Mouse (Mus musculus): ENCODE results near the gene Rtn4rl2. TPM values are rescaled to one million over a fixed set of nuclear protein-coding genes. Genes with fewer than 3 reads are reported as not detected.
"Not testable (repeated sequence)": the region's sequence is repeated elsewhere in the genome, so short reads cannot be mapped to it uniquely, and the experiment has no call there.

Rtn4rl2 gene
- total RNA-seq (2022), result 10 to 100 TPM; 63.8 to 85.9 (median 79.0) TPM

DNA sequence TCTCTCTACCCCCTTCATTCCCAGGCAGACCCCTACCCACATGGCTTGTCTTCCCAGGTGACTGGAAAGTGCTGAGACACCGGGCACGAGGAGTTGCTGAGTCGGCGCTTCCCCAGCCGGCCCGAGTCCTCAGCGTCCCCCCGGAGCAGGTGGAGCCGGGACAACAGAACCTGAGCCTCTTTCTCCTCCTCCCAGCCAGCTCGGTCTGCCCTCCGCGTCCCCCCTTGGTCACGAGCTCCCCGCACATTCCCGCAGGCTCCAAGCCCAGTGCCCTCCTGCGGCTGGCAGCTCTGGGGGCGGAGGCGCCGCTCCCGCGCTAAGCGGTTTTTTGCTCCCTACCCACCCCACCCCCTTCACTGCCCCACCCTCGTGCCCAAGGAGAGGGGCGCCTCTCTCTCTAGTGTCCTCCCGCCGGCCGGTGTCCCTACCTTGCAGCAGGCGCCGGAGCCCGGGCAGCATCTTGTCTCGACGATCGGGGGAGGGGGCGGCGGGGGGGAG, at the start of gene Rtn4rl2:
Gene Rtn4rl2, minus strand, starts transcription at position 477 of the 498 bp plus-strand sequence.
- no peak for DNase-seq (ENCODE audit: low spot score in 2 of 2)

DNA sequence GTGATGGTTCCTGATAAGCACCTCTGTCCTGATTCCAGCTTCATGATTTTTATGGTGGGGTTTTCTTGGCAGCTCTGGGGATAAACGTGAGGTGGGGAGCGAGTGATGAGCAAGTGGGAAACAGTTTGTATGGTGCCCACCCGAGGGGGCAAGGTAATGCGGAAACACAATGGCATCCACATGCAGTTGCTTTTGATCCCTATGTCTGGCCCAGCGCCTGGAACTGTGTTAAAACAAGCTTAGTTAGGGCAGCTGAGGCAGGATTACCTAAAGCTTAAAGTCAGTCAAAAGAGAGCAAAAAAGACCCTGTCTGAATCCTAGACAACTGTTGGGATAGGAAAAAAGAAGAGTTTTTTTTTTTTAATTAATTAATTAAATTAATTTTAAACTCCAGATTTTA, 48.6 kb upstream of the Rtn4rl2 start:
- no peak for DNase-seq (ENCODE audit: low spot score in 2 of 2)

DNA sequence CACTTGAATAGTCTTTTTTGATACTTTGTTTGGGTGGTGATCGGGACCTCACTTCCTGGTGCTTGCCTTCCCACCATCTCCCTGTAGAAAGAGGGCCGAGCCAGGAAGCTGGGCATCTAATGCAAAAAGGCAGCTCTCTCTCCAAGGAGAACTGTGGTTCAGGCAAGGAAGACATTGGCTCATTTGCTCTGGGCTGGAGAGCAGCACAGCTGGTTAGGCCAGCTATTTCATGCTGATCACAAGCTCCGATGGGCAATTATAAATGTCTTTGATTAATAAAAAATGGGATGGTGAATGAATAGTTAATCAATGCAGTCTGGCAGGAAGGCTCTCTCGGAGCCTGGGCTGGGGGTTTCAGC, 48.1 kb upstream of the Rtn4rl2 start:
- DNase-seq (ENCODE audit: low spot score in 2 of 2), result no peak

DNA sequence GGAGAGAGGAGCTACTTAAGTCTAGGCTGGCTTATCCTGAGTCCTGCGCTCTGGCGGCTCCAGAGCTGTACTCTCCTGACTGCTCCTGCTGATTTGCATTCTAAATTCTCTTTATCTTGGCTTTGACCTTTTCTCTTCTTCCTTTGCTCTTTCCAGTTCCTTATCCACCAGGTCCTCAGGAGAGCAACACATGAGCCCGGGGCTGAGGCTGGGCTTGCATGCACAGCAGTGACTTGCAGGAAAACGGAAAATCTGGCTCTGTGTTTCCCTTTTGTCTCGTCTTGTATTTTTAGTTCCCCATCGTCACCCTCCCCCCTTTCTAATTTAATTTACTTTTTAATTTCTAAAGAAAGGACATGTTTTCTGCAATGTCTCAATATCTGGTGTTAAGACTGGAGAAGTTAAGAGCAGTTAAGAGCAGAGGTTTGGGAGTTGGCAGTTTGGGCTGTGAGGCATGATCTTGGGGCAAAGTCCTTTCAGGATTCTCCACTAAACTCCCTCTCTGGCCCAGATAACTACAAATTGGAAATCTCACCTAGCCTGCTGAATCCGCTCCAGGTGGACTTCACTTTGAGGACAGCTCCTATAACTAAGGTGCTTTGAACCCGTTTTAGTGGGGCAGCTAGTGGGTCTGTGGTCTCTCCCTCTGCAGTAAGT, 47.6 kb upstream of the Rtn4rl2 start:
- no peak for DNase-seq (ENCODE audit: low spot score in 2 of 2)

DNA sequence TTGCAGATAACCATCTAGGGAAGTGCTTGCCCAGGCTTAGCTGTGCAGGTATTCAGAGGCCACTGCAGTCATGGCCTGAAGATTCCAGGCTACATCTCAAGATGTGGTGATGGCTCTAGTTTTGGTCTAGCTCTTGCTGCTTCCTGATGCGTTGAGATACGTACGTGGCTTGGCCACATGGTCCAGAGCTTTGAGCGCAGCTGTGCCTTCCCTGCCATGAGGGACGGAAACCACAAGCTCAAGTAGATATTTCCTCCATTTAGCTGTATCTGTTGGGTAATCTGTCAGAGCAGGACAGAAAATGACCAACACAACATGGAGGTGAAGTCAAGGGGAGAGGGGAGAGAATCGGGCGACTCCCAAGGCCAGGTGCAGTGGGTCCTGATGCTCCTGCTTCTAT, 43.7 kb upstream of the Rtn4rl2 start:
- no peak for DNase-seq (ENCODE audit: low spot score in 2 of 2)

DNA sequence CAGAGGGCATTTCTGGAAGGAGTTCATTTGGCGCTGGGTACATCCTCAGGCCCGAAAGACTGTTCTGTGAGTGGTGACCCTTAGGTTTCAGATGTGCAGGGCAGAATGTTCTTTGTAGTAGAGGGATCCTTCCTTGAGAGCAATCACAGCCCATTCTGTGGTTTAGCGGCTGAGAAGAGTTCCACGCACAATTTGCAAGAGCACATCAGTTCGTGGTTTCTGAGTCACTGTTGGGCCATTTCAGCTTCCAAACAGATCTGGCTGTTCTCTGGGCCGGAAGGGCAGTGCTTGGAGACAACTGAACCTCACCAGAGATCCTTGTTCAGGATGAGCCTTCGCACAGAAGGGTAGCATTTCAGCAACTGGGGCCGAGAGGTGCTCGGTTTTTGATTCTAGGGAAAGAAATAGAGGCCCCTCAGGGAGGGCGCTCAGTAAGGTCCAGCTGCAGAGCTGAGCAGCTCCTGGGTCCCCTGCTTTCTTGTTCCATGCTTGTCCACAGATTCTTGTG, 33.1 kb upstream of the Rtn4rl2 start:
- no peak for DNase-seq (ENCODE audit: low spot score in 2 of 2)

DNA sequence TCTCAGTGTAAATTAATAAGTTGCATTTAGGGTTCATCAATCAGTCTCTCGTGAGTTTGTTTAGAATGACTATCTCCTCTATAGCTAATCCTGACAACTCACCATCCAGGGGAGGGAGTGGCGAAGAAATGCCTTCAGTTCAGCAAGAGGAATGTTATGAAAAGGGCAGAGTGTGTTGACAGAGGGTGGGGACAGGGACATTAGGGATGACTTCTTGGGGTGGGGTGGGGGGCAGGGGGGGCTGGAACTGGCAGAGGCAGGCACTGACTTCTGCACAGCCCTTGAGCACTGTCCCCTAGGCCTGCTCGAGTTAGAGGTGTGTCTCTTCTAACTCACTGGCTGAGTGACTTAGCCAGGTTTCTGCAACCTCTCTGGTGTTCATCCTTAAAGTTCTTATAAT, 31.7 kb upstream of the Rtn4rl2 start:
- no peak for DNase-seq (ENCODE audit: low spot score in 2 of 2)

DNA sequence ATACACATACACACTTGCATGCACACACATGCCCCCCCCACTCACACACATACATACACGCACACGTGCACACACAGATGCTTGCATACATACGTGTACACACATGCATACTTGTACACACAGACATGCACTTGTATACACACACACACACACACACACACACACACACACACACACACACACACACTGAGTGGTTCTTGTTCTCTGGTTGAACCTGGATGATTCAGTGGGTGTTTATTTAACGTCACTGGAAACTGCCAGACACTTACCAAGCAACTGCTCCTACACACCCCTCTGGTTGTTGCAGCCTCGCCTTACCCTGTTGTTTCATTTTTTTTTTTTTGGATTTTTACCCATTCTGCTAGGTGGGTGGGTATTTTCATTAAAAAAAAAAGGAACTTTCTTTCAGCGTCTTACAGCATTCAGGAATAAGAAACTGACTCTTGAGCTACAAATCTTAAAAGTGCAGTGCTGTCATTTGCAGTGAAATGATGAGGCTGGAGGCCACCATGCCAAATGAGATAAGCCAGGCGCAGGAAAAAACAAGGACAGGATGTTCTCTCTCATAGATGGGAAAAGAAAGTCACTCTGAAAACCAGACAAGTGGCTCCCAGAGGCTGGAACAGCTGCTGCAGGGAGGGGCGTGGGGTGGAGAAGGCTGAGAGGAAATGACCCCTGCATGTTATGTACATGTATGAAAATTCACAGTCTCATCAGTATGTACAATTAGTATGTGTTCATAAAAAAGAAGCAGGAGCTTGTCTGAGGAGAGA, 30.2 kb upstream of the Rtn4rl2 start:
- DNase-seq (ENCODE audit: low spot score in 2 of 2), result no peak

DNA sequence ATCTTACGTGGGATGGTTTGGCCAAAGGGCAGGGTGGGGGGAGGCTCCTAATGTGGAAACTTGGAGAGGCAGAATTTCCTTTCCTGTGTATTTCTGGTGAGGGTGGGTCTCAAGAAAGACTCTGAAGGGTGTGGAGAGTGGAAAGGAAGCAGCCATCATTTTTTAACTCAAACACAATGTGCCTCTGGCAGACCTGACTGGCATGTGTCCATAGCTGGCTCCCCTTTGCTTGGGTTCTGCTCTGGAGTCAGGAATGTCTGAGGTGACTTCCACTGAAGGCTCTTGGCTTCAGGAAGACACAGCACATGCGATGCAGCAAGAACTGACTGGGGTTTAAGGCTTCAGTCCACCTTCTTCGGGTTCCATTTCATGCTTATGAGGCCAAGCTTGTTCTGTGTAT, 28.8 kb upstream of the Rtn4rl2 start:
- no peak for DNase-seq (ENCODE audit: low spot score in 2 of 2)

DNA sequence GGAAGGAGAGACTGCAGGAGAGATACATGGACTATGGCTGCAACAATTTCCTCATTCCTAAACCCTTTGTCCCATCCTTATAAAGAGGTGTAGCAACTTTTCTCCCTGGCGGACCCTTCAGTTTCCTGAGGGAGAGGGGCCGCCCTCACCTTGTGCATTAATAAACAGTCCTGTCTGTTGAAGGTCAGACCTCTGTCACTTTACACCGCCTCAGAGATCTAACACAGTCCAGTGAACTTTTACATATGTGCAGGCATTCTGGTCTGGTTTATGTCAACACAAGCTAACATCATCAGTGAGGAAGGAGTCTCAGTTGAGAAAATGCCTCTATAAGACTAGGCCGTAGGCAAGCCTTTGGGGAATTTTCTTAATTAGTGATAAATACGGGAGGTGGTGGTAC, 27.4 kb upstream of the Rtn4rl2 start:
- DNase-seq (ENCODE audit: low spot score in 2 of 2), result no peak

DNA sequence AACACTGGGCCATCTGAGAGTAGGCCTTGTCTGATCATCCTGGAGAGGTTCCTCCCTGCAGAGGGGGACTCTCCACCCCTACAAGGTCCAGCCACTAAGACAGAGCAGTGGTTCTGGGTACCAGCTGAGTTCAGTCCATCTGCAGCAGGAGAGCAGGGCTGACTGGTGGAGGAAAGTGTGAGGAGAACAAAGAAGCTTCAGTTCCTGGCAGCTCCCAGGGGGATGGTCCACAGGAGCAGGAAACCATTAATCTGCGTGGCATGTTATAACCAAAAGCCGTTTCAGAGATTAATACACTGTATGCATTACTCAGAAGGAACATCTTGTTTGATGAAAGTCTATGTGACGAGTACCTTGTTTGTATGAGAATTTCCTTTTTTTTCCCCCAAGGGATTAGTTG, 26.2 kb upstream of the Rtn4rl2 start:
- DNase-seq (ENCODE audit: low spot score in 2 of 2), result no peak

DNA sequence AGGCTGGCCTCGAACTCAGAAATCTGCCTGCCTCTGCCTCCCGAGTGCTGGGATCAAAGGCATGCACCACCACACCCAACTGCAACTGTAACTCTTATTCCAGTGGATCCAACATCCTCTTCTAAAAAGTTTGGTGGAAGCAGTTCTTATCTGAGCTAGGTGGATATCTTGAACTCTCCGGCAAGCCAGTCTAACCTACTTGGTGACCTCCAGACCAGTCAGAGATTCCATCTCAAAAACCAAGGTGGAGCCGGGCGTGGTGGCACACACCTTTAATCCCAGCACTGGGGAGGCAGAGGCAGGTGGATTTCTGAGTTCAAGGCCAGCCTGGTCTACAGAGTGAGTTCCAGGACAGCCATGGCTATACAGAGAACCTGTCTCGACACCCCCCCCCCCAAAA, 10.2 kb upstream of the Rtn4rl2 start:
- not testable (repeated sequence) for DNase-seq (ENCODE audit: low spot score in 2 of 2)

DNA sequence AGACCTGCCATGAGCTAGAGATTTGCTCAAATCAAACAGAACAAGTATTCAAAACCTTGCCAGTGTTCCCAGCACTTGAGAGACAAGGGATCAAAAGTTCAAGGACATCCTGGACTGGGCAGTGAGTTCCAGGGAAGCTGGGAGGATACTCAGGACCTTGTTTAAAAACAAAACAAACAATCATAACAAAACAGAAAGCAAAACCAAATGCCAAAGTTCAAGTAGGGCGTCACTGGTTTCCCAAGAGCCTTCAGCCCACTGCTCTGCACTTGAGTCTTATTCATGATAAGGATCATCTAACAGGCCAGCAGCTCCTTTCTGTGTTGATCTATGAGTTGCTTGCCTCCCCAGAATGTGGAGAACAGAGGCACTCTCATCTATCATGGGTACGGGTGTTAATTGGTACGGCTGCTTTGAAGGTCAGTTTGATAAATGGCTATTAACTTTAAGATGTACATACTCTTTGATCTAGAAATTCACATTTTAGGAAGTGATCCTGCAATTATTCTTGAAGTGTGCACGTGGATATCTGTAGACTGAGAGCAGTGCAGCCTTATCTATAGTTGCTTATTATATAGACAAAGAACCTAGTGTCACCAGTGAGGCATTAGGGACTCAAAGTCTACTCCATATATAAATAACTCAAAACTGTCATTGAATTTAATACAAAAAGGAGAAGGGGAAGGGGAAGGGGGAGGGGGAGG, 9.1 kb upstream of the Rtn4rl2 start:
- no peak for DNase-seq (ENCODE audit: low spot score in 2 of 2)

DNA sequence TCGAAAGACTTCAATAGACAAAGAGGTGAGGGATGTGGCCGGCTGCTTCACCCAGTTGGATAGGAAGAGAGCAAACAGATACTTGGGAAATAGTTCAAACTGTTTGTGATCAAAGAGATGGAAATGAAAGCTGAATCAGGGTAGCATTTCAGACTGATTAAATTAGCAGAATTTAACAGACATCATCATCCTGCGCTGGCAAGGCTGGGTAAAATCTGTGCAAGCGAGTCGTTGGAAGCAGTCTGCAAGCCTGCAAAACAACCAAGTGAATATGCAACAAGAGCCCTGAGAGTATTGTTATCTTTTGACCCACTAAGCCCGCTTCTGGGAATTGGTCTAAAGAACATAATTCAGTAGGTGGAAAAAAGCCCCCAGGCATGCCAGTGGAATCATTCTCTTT, 6.8 kb upstream of the Rtn4rl2 start:
- DNase-seq (ENCODE audit: low spot score in 2 of 2), result peak in 1 of 2 experiments; percentile 51

DNA sequence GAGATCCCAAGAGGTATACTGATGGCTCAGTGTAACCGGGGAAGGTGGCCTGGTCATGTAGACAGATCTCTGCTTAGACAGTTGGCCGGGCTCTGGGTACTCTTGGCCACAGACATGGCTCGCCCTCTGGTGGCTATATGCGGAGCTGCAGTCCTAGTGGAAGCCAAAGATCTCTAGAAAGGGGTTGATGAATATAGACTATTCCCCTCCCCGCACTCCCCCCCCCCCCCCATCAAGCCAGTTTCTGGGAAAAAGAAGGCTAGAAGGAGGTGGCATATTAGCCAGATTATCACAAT, 3.5 kb upstream of the Rtn4rl2 start:
- DNase-seq (ENCODE audit: low spot score in 2 of 2), result peak in 1 of 2 experiments; percentile 82

DNA sequence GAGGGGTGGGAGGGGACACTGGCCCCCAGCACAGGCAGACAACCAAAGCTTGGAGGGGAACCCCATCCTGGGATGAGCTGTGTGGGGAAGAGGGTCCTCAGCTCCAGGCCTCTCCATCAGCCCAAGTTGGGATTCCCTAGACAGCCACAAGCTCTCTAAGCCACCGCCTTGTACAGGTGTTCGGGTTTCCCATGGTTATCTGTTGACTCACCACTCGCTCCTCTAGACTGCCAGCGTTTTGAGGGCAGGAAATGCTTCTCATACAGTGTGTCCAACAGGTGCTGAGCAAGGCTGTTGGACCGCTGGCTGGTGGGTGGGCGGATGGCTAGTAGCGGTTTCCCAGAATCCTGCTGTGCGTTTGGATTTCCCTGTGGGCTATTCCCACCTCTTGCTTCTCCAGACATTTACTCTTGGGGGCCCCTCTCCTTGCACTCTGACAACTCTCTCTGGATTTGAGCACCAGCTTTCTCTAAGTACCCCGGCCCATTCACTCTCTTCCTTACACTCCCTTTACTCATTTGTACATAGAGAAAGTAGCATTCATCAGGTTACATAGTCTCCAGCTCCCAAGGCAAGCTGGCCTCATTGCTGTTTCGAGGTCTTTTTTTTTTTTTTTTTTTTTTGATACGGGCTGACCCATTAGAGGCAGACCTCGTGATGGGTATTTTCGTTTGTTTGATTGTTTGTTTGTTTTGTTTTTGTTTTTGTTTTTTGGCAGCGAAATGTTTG, 3.0 kb upstream of the Rtn4rl2 start:
- DNase-seq (ENCODE audit: low spot score in 2 of 2), result peak; percentile 51 to 55

DNA sequence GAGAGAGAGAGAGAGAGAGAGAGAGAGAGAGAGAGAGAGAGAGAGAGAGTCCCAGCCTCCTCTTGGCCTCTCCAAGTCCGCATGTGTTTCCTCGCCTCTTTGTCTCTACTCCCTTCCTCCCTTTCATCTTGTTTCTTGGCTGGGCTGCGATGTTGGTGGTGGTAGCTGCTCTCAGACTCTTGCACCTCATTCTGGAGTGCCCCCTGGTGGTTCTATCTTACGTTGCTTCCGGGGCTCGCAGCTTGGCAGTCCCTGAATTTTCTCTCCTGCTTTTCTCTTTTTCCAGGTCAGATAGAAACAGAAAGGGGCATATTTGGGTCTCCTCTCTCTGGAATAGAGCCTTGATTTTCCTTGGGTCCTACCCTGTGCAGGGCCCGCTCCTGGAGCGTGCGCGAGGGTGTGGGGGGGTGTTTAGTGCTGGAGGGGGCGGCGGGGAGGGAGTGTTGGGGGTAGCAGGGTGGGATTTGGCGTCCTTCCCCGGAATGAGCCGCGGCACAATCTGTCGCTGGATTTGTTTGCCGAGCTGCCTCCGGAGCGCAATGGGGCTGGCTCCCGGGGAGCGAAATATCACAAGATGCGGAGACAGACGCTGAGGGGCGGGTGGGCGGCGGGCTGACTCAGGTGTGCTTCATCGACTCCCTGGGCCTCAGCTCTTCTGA, 2.3 kb upstream of the Rtn4rl2 start:
- peak; percentile 81 to 82 for DNase-seq (ENCODE audit: low spot score in 2 of 2)

DNA sequence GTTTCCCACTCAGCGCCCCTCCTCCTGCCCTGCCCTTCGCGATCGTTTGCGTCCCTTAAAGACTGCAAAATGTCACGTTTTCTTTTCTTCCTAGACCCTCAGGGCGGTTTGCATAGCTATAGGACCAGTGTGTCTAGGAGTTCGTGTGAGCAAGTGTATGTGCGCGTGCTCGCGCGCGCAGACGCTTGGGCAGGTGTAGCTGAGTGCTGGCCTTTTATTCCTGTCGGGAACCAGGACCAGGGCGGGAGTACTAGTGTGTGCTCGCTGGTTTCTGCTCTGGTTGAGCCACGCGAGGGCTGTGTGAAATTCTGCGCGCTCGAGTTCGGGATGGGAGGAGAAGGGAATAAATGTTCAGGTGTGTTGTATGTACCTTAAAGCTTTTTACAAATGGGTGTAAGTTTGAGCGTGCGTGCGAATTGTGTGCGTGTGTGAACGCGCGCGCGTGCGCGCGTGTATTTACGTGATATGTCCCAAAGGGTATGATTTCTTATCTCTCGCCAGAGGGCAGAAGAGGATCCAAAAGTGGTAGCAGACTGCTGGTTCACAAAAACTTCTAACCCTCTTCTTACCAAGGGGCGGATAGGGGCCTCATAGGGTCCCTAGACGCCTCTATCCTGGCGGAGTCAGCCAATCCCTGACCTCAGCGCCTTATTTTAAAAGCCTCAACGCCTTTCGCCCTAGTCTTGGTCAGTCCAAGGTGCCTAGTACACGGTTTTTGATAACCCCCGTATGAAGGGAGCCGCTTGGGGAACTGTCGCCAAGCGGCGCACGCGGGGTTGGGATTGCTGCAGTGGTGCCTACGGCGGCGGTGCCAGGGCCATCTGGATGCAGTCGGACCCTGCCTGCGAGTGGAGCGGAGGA, 1.1 kb upstream of the Rtn4rl2 start:
- DNase-seq (ENCODE audit: low spot score in 2 of 2), result peak in 1 of 2 experiments; percentile 68

DNA sequence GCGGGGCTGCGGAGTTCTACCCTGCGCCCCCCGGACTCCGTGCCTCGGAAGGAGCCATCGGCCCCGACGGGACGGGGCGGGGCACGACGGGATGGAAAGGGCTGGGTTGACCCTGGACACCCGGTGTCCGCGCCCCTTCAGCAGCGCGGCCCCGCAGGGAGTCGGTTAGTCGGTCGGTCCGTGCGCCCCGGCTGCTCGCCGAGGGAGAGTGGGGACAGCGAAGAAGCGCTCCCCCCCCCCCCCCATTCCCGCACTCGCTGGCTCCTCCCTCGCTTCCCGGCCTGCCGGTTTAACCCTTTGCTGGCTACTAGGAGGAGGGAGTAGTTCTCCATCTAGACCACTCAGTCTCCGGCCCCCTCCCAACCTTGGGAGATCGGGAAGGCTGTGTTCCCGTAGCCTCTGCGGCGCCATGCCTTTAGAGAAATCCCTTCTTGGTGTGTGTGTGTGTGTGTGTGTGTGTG, 341 bp upstream of the Rtn4rl2 start:
- DNase-seq (ENCODE audit: low spot score in 2 of 2), result no peak

All from layer of hippocampus, adult 8-10 months (tissue).